Mouse (Mus musculus): ENCODE results near the gene Slit1. TPM values are rescaled to one million over a fixed set of nuclear protein-coding genes. Genes with fewer than 3 reads are reported as not detected.

Gene Slit1
- total RNA-seq, 4 experiments from 2014 or later, result 5.7 to 32.3 (median 14.2) TPM

GRCm38 (mm10) chr19:41688251-41688650 is 55.2 kb downstream of the Slit1 start:
- DNase-seq, result no peak

DNA sequence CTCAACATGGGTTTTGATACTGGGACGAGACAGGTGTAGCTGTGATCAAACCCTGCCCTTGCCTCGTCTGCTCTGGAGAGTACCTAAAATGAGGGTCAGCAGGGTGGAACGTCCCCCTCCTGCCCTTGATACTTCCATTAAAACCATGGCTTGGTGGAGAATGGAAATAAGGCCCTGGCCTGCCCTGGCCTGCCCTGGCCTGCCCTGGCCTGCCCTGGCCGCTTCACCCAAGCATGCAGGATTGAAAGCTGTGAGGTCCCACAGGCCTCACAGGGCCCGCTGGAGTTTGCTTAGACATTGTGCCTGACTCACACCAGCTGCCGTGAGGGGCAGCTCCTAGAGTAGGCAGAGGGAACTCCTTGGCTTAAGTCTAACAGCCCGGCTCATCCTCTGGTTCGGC is 55.6 kb downstream of the Slit1 start:
- no peak for DNase-seq

DNA sequence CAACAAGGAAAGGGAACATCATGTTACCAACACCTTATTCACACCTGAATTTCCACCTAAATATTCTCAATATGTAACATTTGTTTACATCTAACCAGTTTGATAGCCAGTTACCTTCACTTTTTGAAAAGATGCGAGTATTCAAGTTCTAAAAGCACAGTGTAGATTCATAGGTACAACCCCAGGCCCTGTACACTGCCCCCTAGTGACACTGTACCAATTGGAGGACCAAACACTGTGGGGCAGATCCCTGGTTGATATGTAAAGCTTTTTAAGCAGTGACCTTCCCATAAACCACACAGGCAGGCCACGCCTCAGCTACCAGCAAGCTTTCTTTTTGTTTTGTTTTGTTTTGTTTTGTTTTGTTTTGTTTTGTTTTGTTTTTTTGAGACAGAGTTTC is 57.3 kb downstream of the Slit1 start:
- DNase-seq, result no peak

GRCm38 (mm10) chr19:41685453-41686086 is 57.9 kb downstream of the Slit1 start:
- no peak for DNase-seq

GRCm38 (mm10) chr19:41684874-41685273 is 58.6 kb downstream of the Slit1 start:
- no peak for DNase-seq

- no peak for DNase-seq
Observed at GRCm38 (mm10) chr19:41683951-41684350, 59.5 kb downstream of the Slit1 start.

DNA sequence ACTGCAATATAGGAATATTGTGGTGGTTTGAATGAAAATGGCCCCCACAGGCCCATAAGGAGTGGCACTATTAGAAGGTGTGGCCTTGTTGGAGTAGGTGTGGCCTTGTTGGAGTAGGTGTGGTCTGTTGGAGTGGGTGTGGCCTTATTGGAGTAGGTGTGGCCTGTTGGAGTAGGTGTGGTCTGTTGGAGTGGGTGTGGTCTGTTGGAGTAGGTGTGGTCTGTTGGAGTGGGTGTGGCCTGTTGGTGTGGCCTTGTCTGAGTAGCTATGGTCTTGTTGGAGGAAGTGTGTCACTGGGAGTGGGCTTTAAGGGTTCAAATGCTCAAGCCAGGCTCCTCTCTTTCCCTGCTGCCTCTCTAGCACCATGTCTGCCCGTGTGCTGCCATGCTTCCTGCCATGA is 63.2 kb downstream of the Slit1 start:
- no peak for DNase-seq

DNA sequence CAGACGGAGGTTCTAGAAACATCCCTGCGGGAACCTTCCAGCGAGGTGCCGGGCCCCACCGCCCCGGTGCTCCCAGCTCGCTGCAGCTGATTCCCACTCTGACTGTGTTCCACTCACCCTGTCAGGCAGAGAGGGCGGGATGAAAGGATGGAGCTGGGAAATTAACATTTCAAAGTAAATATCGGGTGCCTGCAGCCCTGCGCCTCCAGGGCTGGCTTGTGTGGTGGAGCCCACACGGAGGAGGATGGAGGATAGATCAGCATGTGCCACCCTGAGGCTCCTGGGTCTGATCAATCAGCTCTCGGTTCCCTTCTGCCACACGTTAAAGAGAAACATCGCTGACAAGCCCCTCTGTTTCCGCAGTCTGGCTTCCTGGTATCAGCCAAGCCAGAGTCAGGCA is 64.4 kb downstream of the Slit1 start:
- no peak for DNase-seq

DNA sequence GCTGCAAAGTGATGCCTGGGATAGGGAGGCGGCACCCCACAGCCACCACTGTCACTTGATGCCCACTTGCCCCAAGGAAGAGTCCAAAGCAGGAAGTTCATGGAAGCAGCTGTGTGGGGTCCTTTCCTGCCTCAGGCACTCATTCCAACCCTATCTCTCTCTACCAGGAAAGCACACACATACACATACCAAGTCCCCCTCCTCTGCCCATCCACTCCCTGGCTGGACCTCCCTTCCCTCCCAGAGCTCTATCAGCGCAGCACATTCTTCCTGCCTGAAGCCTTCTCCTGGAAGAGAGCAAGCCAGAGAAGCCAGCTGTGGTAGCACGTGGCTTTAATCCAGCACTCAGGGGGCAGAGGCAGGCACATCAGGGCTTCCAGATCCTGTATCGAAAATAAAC is 65.9 kb downstream of the Slit1 start:
- no peak for DNase-seq

GRCm38 (mm10) chr19:41675583-41675982 is 67.9 kb downstream of the Slit1 start:
- no peak for DNase-seq

DNA sequence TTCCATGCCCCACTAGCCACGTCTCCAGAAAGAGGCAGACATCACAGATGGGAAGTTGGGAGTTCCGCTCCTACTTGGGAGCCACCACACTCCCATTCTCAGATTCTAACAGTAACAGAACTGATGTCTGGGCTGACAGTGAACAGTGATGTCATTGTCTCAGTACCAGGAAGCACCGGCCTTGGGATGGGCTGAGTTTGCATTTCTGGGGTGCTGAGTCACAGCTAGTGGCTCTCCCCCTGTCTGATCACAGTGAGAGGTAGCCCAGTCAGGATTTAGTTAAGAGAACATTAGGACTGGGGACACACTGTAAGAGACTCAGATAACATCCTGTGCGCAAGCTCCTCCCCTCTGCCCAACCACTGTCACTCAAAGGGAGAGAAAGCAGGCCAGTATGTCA is 69.1 kb downstream of the Slit1 start:
- peak; percentile 80 for DNase-seq

DNA sequence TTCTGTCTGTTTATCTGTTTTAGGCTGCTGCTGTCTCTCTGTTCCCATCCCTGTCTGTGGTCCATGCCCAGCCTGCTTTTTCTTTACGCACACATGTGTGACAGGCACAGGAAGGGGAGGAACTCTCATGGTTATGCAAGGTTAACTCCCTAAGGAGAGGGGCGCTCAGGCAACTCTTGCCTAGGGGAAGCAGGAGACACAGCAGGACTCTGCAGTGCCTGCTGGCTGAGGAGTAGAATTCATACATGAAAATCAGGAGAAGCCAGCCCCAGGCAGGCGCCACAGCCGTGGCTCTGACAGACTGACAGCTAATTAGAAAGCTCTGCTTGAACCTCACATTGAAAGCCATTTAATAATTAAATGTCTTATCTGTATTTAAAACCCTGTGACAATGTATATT is 70.6 kb downstream of the Slit1 start:
- no peak for DNase-seq

GRCm38 (mm10) chr19:41670931-41671330 is 72.5 kb downstream of the Slit1 start:
- no peak for DNase-seq

GRCm38 (mm10) chr19:41670473-41670872 is 73.0 kb downstream of the Slit1 start:
- DNase-seq, result peak; percentile 63

DNA sequence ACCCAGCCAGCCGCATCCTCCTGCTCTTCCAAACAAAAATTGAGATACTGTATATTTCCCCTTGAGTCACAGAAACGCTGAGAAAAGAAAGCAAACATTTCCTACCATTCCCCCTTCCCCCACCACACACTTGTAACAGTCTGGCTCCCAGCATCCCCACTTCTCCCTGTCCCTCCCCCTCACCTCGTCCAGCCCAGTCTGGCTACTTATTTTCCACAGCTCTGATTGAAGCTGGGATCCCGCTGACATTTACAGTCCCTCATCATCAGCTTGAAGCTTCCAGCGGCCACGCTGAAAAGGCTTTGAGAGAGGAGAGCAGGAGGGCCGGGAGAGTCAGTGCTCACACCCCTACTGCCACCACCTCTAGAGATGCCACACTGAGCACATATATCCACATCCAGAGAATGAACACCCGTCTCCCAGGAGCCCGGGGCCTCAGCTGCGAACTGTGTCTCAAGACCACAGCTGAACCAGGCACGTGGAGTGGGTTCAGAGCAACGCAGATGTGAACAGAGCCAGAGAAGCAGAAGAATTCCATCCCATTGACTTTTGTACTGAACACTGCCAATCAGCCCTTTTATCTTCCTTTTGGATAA is 73.6 kb downstream of the Slit1 start:
- no peak for DNase-seq

DNA sequence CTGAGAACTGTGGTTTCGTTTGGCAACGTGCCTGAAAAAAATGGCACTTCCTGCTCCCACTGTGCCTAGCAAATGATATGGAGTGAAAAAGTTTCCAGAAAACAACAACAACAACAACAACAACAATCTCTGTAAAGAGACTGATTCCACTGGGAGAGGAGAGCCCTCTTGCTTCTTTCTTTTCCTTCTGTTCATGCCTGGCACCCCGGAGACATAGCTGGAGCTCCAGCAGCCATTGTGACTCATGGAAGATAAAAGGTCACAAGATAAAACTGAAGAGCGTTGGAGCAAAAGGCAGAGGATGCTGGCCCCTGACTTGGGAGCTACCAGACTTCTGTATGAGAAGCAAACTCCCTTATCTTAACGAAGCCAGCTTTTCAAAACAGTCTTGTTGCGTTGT is 75.9 kb downstream of the Slit1 start:
- DNase-seq, result peak; percentile 17

GRCm38 (mm10) chr19:41665941-41666340 is 77.5 kb downstream of the Slit1 start:
- peak; percentile 65 for DNase-seq

DNA sequence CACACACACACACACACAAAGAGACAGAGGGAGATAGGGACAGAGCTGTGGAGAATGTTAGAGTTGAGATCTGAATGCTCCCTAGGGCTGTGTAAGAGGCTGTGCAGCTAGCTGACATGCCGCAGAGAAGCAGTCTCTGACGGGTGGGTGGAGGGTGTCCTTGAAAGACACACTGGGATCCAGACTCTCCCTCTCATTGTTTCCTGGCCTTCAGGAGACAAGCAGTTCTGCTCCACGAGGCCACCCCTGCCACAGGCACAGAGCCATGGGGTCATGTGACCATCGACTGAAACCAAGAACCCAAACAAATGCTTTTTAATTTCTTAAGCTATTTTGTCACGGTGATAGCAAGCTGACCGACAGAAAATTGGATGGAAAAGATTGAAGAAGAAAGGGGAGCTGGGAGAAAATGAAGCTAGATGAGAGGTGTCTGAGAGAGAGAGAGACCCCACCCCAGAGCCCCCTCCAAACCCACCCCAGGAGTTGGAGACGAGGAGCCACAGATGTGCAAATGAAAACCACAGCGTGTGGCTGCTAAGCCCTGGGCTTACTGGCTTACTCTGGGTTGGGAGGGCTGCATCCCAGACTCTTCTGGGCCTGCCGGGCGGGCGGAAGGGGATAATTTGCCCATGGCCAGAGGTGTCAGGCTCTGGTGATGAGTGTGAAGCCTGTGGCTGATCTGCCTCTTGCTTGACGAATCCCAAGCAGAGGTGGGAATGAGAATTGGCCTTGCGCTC is 79.8 kb downstream of the Slit1 start:
- peak; percentile 58 for DNase-seq

- no peak for DNase-seq
Observed at GRCm38 (mm10) chr19:41661466-41661865, 82.0 kb downstream of the Slit1 start.

DNA sequence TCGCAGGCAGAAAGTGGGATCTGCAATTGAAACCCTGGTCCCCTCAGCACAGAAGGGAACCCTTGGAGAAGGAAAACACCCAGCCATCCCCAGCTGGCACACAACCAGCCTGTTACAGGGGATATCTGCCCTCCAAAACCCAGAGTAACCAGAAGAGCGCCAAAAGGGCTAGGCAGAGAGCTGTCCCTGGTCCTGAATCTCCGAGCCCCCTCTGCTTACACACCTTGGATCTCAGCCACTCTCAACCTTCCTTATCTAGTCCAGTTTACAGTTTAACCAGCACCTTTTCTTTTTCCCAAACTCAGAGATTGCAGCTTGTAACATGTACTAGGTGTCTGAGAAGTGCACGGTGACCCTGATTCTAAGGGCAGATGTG is 82.5 kb downstream of the Slit1 start:
- DNase-seq, result no peak

- no peak for DNase-seq
Observed at GRCm38 (mm10) chr19:41660294-41660998, 83.0 kb downstream of the Slit1 start.

GRCm38 (mm10) chr19:41657446-41657845 is 86.0 kb downstream of the Slit1 start:
- no peak for DNase-seq

DNA sequence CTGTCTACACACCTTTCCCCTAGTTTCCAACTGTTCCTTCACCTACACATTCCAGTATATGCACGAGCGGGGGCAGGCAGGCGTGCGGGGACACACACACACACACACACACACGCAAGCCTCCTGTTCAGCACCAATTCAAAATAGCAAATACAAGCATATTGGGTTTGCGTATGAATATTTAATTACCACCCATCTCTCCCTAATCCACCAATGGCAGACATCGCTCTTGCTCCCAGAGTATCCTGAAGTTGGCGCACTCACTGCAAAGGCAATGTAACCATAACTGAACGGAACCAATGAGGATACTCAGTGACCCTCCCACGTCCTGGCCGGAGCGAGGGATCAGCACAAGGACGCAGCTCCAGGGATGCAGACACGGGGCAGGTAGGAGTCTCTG is 86.8 kb downstream of the Slit1 start:
- no peak for DNase-seq

All from adrenal gland, adult 8-10 months (tissue).